Mouse (Mus musculus): ENCODE measurements around the gene Ttll3. TPM values are rescaled to one million over a fixed set of nuclear protein-coding genes. Genes with fewer than 3 reads are reported as not detected.
A peak's percentile ranks its signal among the peaks of the same experiment; 100 is the strongest.

The Ttll3 gene
- polyA plus RNA-seq, 1 experiment: 3.8 TPM

DNA sequence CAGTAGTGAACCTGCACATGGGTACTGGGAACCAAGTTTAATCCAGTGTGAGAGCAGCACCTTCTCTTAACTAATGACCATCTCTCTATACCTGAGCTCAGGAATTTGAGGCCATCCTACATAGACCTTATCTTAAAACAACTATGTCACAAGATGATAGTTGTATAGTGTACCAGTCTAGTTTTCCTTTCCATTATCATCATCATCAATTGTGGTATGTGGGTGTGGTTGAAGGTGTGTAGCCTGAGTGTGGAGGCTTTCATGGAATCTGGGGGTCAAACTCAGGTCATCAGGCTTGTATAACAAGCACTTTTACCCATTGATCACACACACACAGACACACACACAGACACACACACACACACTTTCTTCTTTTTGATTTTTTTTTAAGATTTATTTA is 38.5 kb upstream of the Ttll3 start:
- H3K9me3 ChIP-seq (replicated peaks; ENCODE audit: control insufficient read depth, insufficient read depth, low read length, poor library complexity, severe bottlenecking): no peaks in the 10 kb centered on the region
- no peak overlapping the region for H3K4me3 ChIP-seq (ENCODE audit: low read depth, low read length)
- no peak overlapping the region for H3K9ac ChIP-seq (ENCODE audit: low read depth, poor library complexity, severe bottlenecking)
- H3K27me3 ChIP-seq (ENCODE audit: control insufficient read depth, insufficient read depth, low read length, poor library complexity, severe bottlenecking): no peaks in the 10 kb centered on the region
- H3K36me3 ChIP-seq (ENCODE audit: control insufficient read depth, insufficient read depth, low read length, poor library complexity, severe bottlenecking): no peaks in the 10 kb centered on the region
- no peaks in the 10 kb centered on the region for H3K4me1 ChIP-seq (ENCODE audit: control insufficient read depth, insufficient read depth, low read length)
- TF ChIP-seq EP300 (IDR thresholded peaks at IDR 0.05; ENCODE audit: insufficient read depth, low read depth, low read length): no peak
- no peak for TF ChIP-seq CTCF (IDR thresholded peaks at IDR 0.05; ENCODE audit: low read depth, low read length)
- TF ChIP-seq POLR2A (IDR thresholded peaks at IDR 0.05; ENCODE audit: insufficient read depth, low read length): no peak
- 0 out of 2 replicates have a peak overlapping the region, but pooled peaks have one; percentile 20 for H3K27ac ChIP-seq (ENCODE audit: insufficient read depth, low read length)

DNA sequence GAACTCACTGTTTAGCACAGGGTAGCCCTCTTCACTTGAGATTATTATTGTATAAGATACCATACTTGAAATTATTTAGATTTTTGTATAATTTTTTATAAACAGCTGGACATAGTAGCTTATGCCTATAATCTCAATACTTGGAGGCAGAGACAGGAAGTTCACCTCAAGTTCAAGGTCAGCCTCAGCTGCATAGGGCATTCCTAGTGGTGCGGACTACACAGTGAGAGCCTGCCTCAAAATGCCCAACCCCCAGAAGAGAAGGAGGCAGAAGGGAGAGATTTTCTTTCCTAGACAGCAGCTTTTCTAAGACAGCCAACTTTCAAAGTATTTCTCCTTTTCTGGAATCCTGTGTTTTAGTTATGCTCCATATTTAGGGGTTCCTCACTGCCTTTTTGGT is 37.9 kb upstream of the Ttll3 start:
- Histone ChIP-seq H3K9ac (ENCODE audit: low read depth, poor library complexity, severe bottlenecking) (no peak overlapping the region), H3K27ac (ENCODE audit: insufficient read depth, low read length) (no peak overlapping the region), H3K9me3 (replicated peaks; ENCODE audit: control insufficient read depth, insufficient read depth, low read length, poor library complexity, severe bottlenecking) (no peaks in the 10 kb centered on the region), H3K4me3 (ENCODE audit: low read depth, low read length) (no peak overlapping the region), H3K36me3 (ENCODE audit: control insufficient read depth, insufficient read depth, low read length, poor library complexity, severe bottlenecking) (no peaks in the 10 kb centered on the region), H3K27me3 (ENCODE audit: control insufficient read depth, insufficient read depth, low read length, poor library complexity, severe bottlenecking) (no peaks in the 10 kb centered on the region), H3K4me1 (ENCODE audit: control insufficient read depth, insufficient read depth, low read length) (no peaks in the 10 kb centered on the region)
- no peak for TF ChIP-seq CTCF (IDR thresholded peaks at IDR 0.05; ENCODE audit: low read depth, low read length)
- no peak for TF ChIP-seq EP300 (IDR thresholded peaks at IDR 0.05; ENCODE audit: insufficient read depth, low read depth, low read length)
- no peak for TF ChIP-seq POLR2A (IDR thresholded peaks at IDR 0.05; ENCODE audit: insufficient read depth, low read length)

DNA sequence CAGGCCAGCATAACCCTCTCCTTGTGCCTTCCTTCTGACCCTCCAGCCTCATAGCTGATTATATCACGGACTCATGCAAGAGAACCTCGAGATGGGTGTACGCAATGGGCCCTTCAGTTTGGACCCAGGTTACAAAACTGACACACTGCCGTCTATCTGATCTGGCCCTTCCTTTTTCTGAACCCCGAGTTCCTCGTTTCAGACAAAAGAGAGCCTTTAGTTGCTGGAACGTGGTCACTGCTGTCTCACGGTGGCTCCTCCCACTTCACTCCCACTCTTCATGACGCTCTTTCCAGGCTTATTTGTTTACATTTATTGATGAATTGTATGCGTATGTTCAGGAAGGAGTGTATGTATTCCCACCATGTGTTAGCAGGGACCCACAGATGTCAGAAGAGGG is 37.4 kb upstream of the Ttll3 start:
- TF ChIP-seq CTCF (IDR thresholded peaks at IDR 0.05; ENCODE audit: low read depth, low read length): no peak
- no peak for TF ChIP-seq EP300 (IDR thresholded peaks at IDR 0.05; ENCODE audit: insufficient read depth, low read depth, low read length)
- TF ChIP-seq POLR2A (IDR thresholded peaks at IDR 0.05; ENCODE audit: insufficient read depth, low read length): no peak
- no peaks in the 10 kb centered on the region for H3K36me3 ChIP-seq (ENCODE audit: control insufficient read depth, insufficient read depth, low read length, poor library complexity, severe bottlenecking)
- H3K9me3 ChIP-seq (replicated peaks; ENCODE audit: control insufficient read depth, insufficient read depth, low read length, poor library complexity, severe bottlenecking): no peaks in the 10 kb centered on the region
- no peaks in the 10 kb centered on the region for H3K27me3 ChIP-seq (ENCODE audit: control insufficient read depth, insufficient read depth, low read length, poor library complexity, severe bottlenecking)
- H3K9ac ChIP-seq (ENCODE audit: low read depth, poor library complexity, severe bottlenecking): no peak overlapping the region
- no peak overlapping the region for H3K27ac ChIP-seq (ENCODE audit: insufficient read depth, low read length)
- no peaks in the 10 kb centered on the region for H3K4me1 ChIP-seq (ENCODE audit: control insufficient read depth, insufficient read depth, low read length)
- H3K4me3 ChIP-seq (ENCODE audit: low read depth, low read length): no peak overlapping the region

DNA sequence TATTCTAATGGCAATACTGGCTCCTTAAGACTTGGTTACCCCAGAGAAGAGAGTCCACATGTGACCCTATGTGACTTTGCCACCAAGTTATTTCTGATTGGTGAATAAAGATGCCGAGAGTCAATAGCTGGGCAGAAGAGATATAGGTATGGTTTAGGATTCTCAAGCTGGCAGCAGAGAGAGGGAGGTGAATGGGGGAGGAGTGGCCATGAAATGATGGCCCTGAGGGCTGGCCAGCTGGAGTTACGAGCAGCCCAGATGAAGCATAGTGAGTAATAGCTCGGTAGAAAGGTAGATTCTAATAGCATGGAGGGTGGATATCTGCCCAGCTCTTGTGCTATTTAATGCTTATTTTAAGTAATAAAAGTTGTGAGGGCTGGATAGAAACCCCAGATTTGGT is 36.2 kb upstream of the Ttll3 start:
- no peak overlapping the region for H3K4me3 ChIP-seq (ENCODE audit: low read depth, low read length)
- no peak for TF ChIP-seq CTCF (IDR thresholded peaks at IDR 0.05; ENCODE audit: low read depth, low read length)
- no peak for TF ChIP-seq EP300 (IDR thresholded peaks at IDR 0.05; ENCODE audit: insufficient read depth, low read depth, low read length)
- no peak for TF ChIP-seq POLR2A (IDR thresholded peaks at IDR 0.05; ENCODE audit: insufficient read depth, low read length)
- no peak overlapping the region for H3K9ac ChIP-seq (ENCODE audit: low read depth, poor library complexity, severe bottlenecking)
- no peaks in the 10 kb centered on the region for H3K9me3 ChIP-seq (replicated peaks; ENCODE audit: control insufficient read depth, insufficient read depth, low read length, poor library complexity, severe bottlenecking)
- no peaks in the 10 kb centered on the region for H3K27me3 ChIP-seq (ENCODE audit: control insufficient read depth, insufficient read depth, low read length, poor library complexity, severe bottlenecking)
- no peaks in the 10 kb centered on the region for H3K4me1 ChIP-seq (ENCODE audit: control insufficient read depth, insufficient read depth, low read length)
- no peaks in the 10 kb centered on the region for H3K36me3 ChIP-seq (ENCODE audit: control insufficient read depth, insufficient read depth, low read length, poor library complexity, severe bottlenecking)
- no peak overlapping the region for H3K27ac ChIP-seq (ENCODE audit: insufficient read depth, low read length)

DNA sequence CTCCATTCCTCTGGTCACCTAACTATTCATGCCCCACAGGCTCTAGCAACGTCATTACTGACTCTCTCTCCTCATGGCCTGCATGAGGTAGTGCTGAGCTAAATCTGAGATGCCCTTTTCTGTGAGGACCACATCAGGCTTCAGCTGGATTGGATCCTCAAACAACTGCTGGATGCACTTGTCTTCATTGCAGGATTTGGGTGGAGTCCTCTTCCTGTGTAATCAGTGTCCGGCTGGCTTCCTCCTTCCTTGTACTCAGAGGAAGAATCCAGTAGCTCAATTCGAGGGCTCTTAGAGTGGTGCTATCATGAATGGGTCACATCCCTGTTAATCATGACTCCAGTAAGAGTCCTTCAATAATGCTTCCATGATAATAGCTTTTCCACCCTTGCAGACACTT is 35.4 kb upstream of the Ttll3 start:
- Histone ChIP-seq H3K27ac (ENCODE audit: insufficient read depth, low read length) (no peak overlapping the region), H3K9ac (ENCODE audit: low read depth, poor library complexity, severe bottlenecking) (no peak overlapping the region), H3K36me3 (ENCODE audit: control insufficient read depth, insufficient read depth, low read length, poor library complexity, severe bottlenecking) (no peaks in the 10 kb centered on the region), H3K27me3 (ENCODE audit: control insufficient read depth, insufficient read depth, low read length, poor library complexity, severe bottlenecking) (no peaks in the 10 kb centered on the region), H3K4me1 (ENCODE audit: control insufficient read depth, insufficient read depth, low read length) (no peaks in the 10 kb centered on the region), H3K9me3 (replicated peaks; ENCODE audit: control insufficient read depth, insufficient read depth, low read length, poor library complexity, severe bottlenecking) (no peaks in the 10 kb centered on the region), H3K4me3 (ENCODE audit: low read depth, low read length) (no peak overlapping the region)
- TF ChIP-seq POLR2A (IDR thresholded peaks at IDR 0.05; ENCODE audit: insufficient read depth, low read length): no peak
- TF ChIP-seq EP300 (IDR thresholded peaks at IDR 0.05; ENCODE audit: insufficient read depth, low read depth, low read length): no peak
- no peak for TF ChIP-seq CTCF (IDR thresholded peaks at IDR 0.05; ENCODE audit: low read depth, low read length)

DNA sequence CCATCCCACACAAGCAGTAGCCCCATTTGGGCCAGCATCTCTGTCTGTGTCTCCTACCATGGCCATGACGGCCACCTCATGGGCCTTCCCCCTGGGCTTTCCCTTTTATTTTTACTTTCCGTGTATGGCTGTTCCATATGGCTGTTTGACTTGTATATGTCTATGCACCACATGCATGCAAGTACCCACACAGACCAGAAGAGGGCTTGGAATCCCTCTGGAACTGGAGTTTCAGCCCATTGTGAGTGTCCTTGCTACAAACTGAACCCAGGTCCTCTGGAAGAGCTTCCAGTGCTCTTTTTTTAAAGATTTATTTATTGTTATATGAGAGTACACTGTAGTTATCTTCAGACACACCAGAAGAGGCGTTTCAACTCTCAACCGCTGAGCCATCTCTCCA is 27.6 kb upstream of the Ttll3 start:
- Histone ChIP-seq H3K4me3 (ENCODE audit: low read depth, low read length) (no peak overlapping the region), H3K36me3 (ENCODE audit: control insufficient read depth, insufficient read depth, low read length, poor library complexity, severe bottlenecking) (no peaks in the 10 kb centered on the region), H3K4me1 (ENCODE audit: control insufficient read depth, insufficient read depth, low read length) (no peaks in the 10 kb centered on the region), H3K27ac (ENCODE audit: insufficient read depth, low read length) (no peak overlapping the region), H3K27me3 (ENCODE audit: control insufficient read depth, insufficient read depth, low read length, poor library complexity, severe bottlenecking) (no peaks in the 10 kb centered on the region), H3K9ac (ENCODE audit: low read depth, poor library complexity, severe bottlenecking) (no peak overlapping the region), H3K9me3 (replicated peaks; ENCODE audit: control insufficient read depth, insufficient read depth, low read length, poor library complexity, severe bottlenecking) (no peaks in the 10 kb centered on the region)
- TF ChIP-seq EP300 (IDR thresholded peaks at IDR 0.05; ENCODE audit: insufficient read depth, low read depth, low read length) (no peak), POLR2A (IDR thresholded peaks at IDR 0.05; ENCODE audit: insufficient read depth, low read length) (no peak), CTCF (IDR thresholded peaks at IDR 0.05; ENCODE audit: low read depth, low read length) (no peak)

Data from ES-Bruce4 (cell line).